Mouse (Mus musculus) gastrocnemius, postnatal 25 days (tissue): ENCODE data around the gene Vgll4. TPM values are rescaled to one million over a fixed set of nuclear protein-coding genes. Genes with fewer than 3 reads are reported as not detected.

Experiments
- DNase-seq: peaks from one replicate; pipeline ENCODE4 v3.0.0; 2022
- total RNA-seq, 2 experiments: library from RNA; stranded (reverse); gene quantifications; 1 replicate in 1 of 2; 2 replicates in 1 of 2; pipeline ENCODE4 v1.2.3; 2021

The Vgll4 gene
- total RNA-seq, 2 experiments from 2014 or later, result 13.3 to 13.9 TPM

DNA sequence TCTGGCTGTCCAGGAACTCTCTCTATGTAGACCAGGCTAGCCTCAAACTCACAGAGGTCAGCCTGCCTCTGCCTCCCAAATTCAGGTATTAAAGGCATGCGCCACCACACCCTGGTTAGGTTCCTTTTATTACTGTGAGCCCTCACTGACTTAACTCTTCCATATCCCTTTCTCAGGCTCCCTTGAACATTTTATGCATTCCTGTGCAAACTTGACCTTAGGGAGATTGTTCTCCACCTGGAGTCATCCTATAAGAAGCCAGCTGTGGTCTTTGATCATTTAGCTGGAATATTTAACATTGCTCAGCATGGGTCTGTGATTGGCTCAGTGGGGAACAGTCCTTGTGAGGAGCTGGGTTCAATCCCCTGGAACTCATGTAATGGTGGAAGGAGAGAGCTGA, 4.5 kb upstream of the Vgll4 start:
- DNase-seq, result no peak

DNA sequence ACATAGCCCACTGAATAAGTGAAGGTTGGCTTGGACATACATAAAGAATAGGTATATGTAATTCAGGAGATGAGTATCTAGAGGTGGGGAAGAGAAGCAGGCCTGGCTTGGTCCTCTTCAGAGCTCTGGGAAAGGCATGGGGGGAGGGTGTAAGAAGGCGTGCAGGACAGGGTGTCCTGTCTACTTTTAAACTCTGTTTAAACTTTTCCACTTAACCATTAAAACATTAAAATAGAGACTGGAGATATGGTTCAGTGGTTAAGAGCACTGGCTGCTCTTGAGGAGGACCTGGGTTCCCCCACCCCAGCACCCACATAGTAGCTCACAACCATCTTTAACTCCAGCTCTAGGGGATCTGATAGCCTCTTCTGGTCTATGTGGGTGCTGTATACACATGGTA, 3.2 kb upstream of the Vgll4 start:
- no peak for DNase-seq

DNA sequence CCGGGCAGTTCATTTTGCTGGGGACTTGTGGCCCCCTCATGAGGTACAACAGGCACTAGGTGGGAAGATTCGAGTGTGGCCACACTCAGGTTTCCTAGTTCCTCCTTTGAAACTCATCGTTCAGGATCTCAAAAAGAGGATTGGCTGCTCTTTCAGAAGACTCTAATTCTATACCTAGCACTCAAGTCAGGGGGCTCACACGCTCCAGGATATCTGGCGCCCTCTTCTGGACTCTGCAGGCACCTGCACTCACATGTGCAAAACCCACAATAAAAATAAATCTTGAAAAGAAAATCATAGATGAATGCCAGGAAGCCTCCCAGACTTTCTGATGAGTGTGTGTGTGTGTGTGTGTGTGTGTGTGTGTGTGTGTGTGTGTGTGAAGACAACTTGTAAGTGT, 1.1 kb upstream of the Vgll4 start:
- DNase-seq, result no peak

DNA sequence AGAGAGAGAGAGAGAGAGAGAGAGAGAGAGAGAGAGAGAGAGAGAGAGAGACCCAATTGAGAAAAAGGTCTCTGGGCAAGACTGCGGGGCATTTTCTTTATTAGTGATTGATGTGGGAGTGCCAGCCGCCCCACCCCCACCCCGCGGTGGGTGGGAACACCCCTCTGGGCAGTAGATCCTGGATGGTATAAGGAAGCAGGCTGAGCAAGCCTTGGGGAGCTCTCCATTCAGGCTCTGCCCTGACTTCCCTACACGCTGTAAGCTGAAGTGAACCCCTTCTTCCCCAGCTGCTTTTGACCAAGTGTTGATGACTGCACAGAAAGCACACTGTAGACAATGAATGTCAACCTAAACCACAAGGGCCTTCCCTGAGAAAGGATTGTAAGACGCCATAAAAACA, 592 bp upstream of the Vgll4 start:
- DNase-seq, result no peak

DNA sequence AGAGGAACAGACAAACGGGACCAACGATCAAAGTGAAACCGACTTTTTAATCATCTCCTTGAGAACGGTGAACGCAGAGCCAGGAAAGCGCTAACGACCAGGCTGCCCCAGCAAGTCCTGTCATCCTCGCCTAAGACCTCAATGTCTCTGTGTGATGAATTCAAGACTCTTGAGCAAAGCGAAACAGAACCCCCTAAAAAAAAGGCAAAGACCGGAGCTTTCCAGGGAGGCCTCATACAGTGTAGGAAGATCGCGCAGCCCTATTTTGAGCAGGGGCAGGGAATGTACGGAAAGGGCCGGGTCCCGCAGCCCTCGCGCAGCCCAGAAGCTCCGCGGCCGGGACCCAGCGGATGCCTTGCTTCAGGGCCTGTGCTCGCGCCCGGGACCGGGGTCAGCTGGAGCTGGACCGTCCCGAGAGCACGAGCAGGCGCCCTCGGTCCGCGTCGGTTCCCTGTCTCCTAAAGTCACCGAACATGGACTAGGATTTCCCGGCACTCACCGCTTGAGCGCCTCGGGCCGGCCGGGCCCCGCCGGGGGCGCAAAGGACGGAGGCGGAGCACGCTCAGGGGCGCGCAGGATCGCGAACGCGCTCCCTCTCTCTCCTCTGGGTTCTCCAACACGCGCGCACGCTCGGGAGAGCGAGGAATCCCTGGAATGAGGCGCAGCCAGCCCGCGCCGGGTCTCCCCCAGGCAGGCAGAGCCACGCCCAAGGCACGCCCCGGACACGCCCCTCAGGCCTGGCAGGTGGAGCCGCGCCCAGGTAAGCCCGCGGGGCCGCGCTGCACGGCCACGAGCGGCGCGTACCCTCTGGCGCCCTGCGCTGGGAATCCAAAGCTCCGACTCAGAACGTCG, 1.2 kb downstream of the Vgll4 start:
- DNase-seq, result peak; percentile 51

DNA sequence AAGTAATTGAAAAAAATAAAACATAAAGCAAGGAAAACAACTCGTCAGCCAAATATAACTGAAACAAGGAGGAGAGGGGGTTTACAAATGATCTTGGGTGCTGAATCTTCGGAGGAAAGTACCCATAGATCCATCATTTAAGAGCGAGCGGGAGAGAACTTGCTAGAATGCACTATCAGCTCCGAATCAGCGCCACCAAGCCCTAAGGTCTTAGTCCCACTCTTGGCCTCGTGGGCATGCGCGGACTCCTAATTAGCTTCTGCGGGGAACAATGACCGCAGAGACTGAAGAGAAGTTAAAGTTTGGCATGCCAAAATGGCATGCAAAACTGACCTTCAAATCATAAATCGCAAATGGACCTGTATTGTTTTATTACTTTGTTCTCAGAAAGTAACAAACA, 2.2 kb downstream of the Vgll4 start:
- DNase-seq, result no peak

DNA sequence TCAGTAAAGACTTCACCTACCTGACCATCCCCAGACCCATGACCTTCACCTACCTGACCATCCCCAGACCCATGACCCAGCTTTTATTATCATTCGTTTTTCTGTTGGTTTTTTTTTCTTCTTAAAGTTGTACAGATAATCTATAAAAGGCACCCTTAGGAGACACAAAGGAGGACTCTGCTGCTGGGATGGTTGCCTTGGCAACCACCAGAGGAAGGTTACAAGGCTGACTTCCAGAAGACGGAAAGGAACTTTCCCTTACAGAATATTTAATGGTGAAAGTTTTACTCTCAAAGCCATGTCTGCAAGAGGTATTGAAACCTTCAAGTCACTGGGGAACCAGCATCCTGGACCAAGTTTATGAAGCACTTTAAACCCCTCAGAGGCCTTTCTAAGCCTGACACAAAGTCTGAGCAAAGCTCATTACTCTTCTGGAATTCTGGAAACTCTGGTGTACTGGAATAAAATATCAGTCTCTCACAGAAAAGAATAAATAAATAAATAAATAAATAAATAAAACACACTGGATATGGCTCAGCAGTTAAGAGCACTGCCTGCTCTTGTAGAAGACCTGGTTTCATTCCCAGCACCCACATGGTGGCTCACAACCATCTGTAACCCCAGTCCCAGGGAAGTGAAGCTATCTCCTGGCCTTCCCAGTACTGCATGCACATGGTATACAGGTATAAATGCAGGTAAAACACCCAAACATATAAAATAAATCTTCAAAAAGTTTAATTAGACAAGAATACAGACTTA, 3.2 kb downstream of the Vgll4 start:
- no peak for DNase-seq

DNA sequence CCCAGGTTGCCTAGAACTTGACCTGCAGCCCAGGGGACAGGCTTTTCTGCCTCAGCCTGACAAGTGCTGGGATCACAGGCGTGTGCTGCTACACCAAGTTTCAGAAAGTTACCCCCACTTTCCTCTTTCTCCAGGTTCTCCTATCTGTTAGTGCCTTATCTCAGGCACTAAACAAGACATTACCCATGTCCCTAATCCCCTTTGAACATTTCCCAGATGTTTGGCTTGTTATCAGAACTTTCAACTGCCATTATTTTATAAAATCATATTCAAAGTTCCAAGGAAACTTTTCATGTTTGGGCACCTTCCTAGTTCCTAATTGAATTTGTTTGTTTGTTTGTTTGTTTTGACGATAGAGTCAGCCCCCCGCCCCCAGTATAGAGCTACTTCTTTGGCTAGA, 4.0 kb downstream of the Vgll4 start:
- no peak for DNase-seq

DNA sequence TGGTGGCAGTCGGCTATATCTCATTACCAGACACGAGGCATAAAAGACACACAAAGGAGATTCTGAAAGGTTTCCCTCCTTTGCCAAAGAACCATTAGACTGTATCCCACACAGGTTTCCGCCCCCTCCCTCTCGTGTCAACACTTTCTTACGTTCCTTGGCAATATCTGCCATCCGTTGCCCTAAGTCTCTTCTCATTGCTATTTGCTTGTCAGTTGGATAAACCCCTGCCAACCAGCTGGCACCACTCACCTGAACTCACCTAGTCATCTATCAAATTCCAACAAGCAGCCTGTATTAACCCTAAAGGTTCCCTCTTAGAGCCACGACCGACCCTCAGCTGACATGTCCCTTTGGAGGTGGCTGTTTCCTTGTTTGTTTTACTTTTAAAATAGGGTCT, 4.4 kb downstream of the Vgll4 start:
- no peak for DNase-seq

DNA sequence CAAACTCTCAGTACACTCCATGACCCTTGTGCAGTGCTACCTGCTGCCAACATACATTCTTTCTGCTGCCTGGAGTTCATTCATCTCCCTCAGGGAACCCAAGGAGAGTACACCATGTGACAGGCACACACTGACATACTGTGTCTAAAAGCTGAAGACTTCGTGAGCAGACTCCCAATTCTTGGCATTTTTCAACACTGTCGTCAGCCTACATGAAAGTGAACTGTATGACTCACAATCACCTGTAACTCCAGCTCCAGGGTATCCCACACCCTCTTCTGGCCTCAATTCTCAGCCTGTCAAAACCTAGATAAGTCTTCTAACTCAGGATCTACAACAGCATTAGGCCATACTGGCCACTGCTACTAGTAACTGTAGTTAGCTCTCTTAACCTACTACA, 5.6 kb downstream of the Vgll4 start:
- DNase-seq, result no peak

DNA sequence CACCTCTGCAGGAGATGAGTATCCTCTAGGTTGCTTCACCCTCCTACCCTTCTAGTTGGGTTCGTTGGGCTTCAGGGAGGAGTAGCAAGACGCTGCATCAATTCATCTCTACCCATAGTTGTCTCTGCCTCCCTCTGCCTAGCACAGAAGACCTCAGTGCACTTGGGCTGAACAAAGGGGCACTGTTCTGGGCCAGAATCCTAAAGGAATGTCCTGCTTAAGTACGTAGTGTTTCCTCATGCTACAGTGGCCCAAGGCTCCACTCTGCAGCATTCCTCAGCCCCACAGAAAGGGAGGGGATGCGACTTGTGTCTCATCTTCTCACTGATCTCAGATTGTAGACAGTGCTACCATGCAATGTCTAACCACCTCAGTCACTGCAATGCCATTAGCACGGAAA, 6.2 kb downstream of the Vgll4 start:
- no peak for DNase-seq

DNA sequence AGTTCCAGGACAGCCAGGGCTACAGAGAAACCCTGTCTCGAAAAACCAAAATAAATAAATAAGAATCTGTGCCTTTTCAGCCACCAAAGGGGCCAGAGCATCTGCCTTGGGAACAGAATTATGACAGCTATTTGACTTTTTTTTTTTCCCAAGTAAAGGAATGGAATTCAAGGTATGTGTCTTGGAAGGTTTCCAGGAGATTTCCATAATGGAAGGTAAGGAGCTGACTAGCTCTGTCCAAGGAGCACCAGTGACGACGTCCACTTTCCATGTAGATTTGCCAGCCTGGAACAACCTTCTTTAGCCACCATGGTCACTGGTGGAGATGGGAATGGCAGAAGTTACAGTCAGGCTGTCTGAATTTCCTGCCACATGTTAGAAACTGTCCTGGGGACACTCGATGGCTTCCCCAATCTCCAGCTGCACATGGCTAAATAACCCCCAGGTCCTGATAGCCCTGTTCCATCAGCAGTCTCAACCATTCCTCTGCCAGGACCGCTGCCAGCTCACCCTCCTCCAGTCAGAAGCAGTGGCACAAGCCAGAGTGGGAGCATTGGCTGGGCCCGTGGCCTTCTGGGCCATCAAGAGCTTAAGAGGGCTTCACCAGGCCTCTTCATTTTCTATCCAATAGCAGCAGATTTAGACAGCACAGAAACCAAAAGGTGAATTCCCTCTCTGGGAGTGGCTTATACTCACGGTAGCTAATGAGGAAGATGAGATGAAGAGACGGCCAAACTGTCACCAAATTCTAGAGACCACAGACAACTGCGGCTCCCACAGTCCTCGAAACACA, 8.3 kb downstream of the Vgll4 start:
- DNase-seq, result no peak

DNA sequence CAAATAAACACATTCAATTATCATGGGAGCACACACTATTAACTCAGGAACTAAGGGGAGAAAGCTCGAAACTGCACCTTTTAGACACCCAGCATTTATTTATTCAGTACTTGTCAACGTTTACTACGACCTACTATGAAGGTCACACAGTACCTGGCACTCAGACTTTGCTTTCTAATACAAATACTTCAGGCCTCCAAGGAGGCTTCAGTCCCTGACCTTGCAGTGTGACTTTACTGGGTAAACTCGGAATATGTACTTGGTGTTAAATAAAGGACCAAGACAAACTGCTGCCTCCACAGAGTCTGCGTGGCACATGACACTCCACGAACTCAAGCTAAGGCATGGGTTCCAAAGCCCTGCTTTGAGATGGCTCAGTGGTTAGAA, 10.8 kb downstream of the Vgll4 start:
- no peak for DNase-seq

DNA sequence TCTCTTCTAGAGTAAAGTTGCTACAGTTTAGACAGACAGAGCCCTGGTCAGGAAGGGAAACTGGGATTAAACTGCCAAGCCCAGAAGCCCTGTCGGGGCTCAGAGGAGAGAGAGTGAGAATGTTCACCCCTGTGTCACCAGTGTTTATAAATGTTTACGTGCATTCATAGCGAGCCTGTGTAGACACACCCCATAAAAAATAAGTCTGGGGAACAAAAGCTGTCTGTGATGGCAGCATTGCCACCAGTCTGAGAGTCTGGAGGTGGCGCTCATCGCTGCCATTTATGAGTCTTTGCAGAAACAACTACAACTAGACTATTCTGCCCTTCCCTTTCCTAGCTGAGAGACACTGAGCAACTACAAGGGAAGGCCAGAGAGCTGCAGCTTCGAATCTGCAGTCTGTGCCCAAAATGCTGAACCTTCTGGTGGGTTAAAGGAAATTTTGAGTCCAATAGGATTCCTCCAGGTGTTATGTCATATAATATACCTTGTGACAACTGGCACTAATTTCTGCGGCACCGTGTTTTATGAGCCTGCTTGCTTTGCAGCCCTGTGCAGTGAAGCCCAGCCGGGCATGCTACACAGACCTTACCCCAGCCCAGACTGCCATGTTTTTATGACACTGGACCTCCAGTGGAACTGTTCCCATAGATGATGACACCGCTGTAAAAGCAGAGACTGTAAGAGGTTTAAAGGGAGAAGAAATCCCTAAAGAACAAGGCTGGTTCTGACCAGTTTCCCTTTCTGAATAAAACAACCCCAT, 11.4 kb downstream of the Vgll4 start:
- DNase-seq, result no peak

DNA sequence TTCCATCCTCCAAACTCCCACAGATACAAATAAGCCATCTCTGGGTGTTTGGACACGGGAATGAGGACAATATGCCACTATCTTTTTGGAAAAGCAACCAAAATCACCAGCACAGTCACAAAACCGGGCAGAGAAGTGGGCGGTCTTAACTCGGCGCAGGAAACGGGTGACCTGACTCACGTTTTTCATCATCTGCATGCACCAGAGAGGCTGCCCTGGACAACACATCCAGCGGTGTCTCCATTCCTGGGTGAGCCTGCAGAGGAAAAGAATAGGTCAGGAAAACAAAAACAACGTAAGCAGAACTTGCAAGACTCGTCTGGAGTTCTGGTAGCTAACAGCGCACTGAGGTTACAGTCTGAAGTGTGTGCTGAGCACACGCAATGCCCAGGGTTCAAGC, 12.0 kb downstream of the Vgll4 start:
- DNase-seq, result no peak

DNA sequence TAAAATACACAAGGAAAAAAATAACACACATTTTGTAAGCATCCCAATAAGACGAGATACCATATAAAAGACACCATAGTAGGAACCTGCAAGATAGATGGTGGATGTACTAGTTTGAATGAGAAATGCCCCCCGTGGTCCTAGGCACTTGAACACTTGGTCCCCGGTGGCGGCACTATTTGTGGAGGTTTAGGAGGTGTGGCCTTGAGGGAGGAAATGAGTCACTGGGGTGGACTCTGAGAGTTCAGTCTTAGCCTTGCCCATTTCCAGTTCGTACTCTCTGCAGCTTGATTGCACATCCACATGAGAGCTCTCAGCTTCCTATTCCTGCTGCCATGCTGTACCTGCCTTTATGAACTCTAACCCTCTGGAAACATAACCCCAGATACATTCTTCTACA, 15.3 kb downstream of the Vgll4 start:
- DNase-seq, result no peak

DNA sequence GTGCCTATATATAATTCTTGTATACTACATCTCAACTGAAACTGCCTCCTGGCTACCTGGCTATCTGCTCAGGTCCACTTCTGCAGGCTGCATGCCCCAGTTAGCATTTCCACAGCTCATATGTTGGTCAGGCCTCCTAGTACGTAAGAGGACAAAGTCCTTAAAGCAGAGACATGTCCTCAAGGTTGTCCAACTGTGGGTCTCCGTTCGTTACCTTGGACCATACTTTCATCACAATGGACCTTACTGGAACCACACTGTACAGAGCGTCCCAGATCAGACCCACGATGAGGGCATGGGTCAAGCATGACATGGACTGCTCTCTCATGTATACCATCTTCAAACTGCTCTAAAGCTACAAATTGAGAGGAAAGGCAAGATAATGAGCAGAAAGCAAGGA, 16.2 kb downstream of the Vgll4 start:
- DNase-seq, result no peak

DNA sequence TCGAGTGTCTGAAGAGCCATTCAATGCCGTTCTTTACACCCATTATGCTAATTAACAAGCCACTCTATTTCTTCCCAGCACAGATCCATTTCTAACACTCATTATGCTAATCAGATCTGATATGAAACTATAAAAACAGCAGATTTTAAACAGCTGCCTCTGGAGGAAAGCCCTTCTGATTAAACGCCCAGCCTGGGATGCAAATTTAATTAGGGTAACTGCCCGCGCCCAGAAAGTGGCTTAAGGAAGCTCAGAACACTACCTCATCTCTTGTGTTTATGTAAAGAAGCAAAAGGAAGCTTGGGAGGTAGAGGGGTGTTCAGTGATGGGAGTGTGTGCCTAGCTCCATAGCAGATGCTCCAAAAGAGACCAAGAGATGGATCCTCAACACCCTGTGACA, 17.4 kb downstream of the Vgll4 start:
- DNase-seq, result no peak

DNA sequence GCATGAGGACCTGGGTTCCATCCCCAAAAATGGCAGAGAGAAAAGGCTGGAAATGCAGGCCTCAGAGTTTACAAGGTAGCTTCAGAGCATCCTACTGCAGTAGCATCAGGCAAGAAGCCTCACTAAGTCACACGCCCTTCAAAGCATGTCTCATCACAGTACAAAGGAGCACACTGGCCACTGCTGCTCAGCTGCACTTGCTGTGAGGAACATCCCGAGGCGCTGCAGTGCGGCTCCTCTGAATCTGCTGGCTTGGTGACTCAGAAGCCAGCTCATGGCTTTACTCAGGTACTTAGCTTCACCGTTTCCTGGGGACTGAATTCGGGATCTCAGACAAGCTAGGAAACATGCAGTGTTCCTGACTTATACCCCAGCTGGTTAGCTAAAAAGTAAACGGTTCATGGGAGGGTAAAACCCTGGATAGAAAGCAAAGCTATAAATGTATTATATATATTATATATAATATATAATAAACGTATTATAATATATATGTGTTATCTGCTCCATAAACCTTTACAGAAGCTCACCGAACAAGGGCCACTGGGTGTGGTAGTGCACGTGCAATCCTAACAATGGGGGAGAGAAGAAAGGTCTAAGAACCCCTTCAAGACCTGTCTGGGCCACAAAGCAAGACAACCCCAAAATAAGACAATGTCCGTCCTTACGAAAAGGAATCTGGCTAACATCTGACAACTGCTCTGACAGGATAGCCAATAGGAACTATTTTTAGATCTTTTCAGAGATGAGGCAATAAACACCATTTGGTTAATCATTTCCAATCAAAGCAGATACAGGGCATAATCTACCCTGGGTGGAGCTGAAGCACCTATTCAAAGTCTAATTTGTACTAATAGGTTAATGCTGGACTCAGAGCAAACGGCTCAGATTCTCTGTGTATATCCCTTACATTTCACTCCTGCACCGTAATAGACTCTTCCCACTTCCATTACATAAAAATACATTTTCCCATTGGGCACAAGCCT, 25.0 kb downstream of the Vgll4 start:
- DNase-seq, result no peak

DNA sequence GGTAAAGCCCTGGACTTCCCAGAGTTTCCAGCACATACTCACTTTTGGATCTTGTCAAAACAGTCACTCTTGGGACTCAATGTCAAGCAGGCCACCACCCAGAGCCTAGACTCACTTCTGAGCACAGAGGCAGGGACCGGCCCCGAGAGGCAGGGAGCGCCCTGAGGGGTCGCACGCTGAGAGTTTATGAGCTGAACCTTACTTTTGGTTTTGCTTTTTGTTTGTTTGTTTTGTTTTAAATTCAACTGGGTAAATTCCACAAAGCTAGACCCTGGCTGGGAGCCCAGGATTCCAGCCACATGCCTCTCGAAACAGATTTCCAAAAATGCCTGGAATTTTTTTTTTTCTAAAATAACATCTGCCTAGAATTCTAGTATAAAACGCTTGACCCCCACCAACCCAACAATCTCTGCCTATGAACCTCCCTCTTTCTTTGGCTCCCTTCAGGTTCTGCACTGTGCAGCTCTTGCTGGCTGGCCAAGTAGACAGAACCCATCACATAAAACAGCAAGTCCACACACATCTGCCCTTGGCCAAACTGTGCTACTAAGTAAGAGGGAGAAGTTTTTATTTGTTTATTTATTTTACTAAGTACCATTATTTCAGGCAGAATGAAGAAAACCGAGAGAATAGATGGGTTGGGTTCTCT, 28.5 kb downstream of the Vgll4 start:
- DNase-seq, result no peak
